Mouse (Mus musculus) liver, adult 2 months (tissue): ENCODE results near the gene Gas2l3.

Experiments
- CTCF ChIP-seq: fragments of 200-500 bp; IDR thresholded peaks from 2 replicates; pipeline ENCODE4 v1.5.1; 2011; ENCODE audit warnings: low read depth, low read length, control low read depth
- POLR2A ChIP-seq: fragments of 200-500 bp; IDR thresholded peaks from 2 replicates; pipeline ENCODE4 v1.6.1; 2011; ENCODE audit warnings: low read length, control low read depth; ENCODE audit not compliant: insufficient read depth; ENCODE audit errors: extremely low read depth

DNA sequence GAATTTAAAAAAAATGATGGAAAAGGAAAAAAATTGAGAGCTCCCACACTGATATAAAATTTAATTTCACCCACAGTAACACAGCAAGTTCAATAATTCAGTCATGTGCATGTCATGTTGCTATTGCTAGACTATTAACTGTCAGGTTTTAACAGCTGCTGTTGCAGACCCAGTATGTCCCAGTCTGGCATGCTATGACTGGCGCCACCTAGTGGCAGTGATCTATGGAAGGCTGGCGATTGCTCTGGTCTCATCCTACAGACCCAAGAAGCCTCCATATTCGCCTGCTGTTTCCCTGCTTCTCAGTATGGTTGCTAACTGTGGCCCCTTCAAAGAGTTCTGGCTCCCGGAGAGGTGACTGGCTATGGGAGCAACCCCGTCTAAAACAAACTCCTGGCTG, 60.3 kb downstream of the Gas2l3 start:
- no peak for TF ChIP-seq POLR2A
- TF ChIP-seq CTCF = peak; percentile 92
